Mouse (Mus musculus) kidney, adult 2 months (tissue): ENCODE results near the gene Hnrnpa3.

ENCODE experiments used
- CTCF ChIP-seq: fragments of 200-500 bp; conservative IDR thresholded peaks from 2 replicates; pipeline ENCODE4 v1.5.1; 2011; ENCODE audit warnings: low read depth, mild to moderate bottlenecking, control low read depth, low read length, moderate library complexity, mixed read lengths; ENCODE audit not compliant: insufficient read depth, insufficient read length
- POLR2A ChIP-seq: fragments of 200-500 bp; IDR thresholded peaks from one replicate; pipeline ENCODE4 v1.6.1; 2011; ENCODE audit warnings: low read depth, low read length, control low read depth

GRCm38 (mm10) chr2:75616911-75617310 lies 42.1 kb upstream of the Hnrnpa3 start:
- no peak for TF ChIP-seq CTCF
- no peak for TF ChIP-seq POLR2A
